Mouse (Mus musculus) spleen, postnatal 36 days (tissue): ENCODE results near the gene Ppp2ca.
"Not testable (repeated sequence)": the region's sequence is repeated elsewhere in the genome, so short reads cannot be mapped to it uniquely, and the experiment has no call there.

Experiments used
- DNase-seq, 2 experiments: peaks; one replicate each; pipeline ENCODE4 v3.0.0; 2022; ENCODE audit warnings: low spot score in 2 of 2, mixed read lengths in 1 of 2

The Ppp2ca gene

DNA sequence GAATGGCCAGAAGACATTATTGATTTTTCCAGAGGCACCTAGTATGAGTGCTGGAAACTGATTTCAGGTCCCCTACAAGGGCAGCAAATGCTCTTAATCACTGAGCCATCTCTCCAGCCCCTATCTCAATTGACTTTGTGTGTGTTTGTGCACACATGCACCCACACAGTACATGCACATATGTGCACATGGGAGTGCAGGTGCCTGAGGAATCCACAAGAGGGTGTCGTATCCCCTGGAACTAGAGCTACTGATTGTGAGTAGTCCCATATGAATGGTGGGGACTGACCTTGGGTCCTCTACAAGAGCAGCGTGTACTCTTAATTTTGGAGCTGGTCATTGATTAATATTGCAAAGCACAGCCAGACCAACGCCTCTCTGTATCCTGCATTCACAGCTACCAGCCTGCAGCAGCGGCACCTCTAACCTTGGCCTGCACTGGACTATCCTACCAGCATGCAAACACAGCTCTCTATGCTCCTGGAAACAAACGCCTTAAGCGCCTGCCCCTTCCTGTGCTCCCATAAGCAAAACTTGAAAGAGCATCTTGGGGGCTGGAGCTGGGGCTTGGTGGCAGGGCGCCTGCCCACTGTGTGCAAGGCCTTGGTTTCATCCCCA lies 32.1 kb downstream of the Ppp2ca start:
- DNase-seq = no peak

GRCm38 (mm10) chr11:52143675-52144074 lies 45.2 kb downstream of the Ppp2ca start:
- DNase-seq = not testable (repeated sequence)

- not testable (repeated sequence) for DNase-seq
These were observed 46.9 kb downstream of the Ppp2ca start, which contains the start of gene Olfr1373 for GRCm38 (mm10) chr11:52145428-52145827. Gene Olfr1373 (minus strand): TSS chr11:52145528.

DNA sequence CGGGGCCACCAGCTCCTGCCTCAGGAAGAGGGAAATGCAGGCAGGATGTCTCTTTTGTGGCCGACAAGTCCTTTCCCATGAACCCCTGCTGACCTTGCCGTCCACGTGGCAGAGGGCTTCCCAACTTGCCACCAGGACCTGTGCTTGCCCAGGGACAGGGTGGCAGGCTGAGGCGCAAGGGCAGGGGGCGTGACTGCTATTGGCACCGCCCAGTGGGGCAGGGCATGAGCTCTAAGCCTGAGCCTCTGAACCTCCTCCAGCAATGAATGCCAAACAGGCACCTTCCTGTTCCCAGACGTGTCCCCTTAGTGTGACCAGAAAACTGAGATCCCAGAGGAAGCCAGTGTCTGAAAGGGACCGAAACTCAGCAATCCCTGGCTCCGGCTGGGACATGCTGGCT lies 65.4 kb downstream of the Ppp2ca start:
- no peak for DNase-seq

DNA sequence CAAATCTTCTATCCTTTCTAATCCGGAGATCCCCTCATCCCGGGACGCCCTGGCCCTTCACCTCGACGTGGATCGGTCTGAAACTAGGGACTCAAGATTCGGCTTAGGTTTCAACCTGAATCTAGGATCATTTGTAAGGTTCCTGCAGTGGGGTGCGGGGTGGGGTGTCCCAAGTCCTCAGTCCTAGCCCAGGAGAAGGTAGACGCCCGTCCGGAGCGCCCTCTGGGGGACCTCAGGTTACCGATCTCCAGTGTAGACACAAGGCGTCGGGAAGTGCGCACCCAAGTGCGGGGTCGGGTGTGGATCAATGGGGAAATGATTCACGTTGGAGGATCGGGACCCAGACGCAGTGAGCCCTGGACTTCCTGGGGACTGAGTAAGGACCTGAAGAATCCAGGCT lies 68.6 kb downstream of the Ppp2ca start:
- DNase-seq = no peak

- not testable (repeated sequence) for DNase-seq
These were observed 69.4 kb downstream of the Ppp2ca start for GRCm38 (mm10) chr11:52167901-52168302.

GRCm38 (mm10) chr11:52168461-52168860 lies 70.0 kb downstream of the Ppp2ca start:
- no peak for DNase-seq
